Mouse (Mus musculus) MEL (cell line): ENCODE results near the gene Thada. TPM values are rescaled to one million over a fixed set of nuclear protein-coding genes. Genes with fewer than 3 reads are reported as not detected.
A peak's percentile ranks its signal among the peaks of the same experiment; 100 is the strongest.

Experiments
- DNase-seq: peaks from one replicate; pipeline ENCODE4 v3.0.0; 2011; ENCODE audit warnings: low read depth, low spot score
- H3K27ac ChIP-seq: 2 replicates; pipeline ENCODE4 v1.5.1; 2012; ENCODE audit warnings: low read depth, mild to moderate bottlenecking, control low read depth, low read length, moderate library complexity; ENCODE audit not compliant: control insufficient read depth
- H3K27me3 ChIP-seq, 2 experiments: fragments of 150-350 bp in 1 of 2; sonication (generic) in 1 of 2; 2 replicates each; pipeline ENCODE4 v1.6.1; 2012; ENCODE audit warnings: low read length in 2 of 2, mild to moderate bottlenecking in 2 of 2, improper control_type of control experiment in 1 of 2, moderate library complexity in 1 of 2; ENCODE audit not compliant: insufficient read depth in 2 of 2, control insufficient read depth in 1 of 2
- H3K36me3 ChIP-seq, 2 experiments: 2 replicates each; pipeline ENCODE4 v1.6.1; 2012 to 2014; ENCODE audit warnings: low read length in 2 of 2, improper control_type of control experiment in 1 of 2, inconsistent platforms in 1 of 2, mild to moderate bottlenecking in 1 of 2; ENCODE audit not compliant: insufficient read depth in 2 of 2, control insufficient read depth in 1 of 2
- H3K4me1 ChIP-seq, 2 experiments: fragments of 150-350 bp in 1 of 2; sonication (generic) in 1 of 2; 2 replicates each; pipeline ENCODE4 v1.6.1; 2012; ENCODE audit warnings: low read length in 2 of 2, improper control_type of control experiment in 1 of 2, mild to moderate bottlenecking in 1 of 2; ENCODE audit not compliant: insufficient read depth in 2 of 2, control insufficient read depth in 1 of 2
- H3K4me3 ChIP-seq, 2 experiments: fragments of 150-350 bp in 1 of 2; sonication (generic) in 1 of 2; 2 replicates each; pipeline ENCODE4 v1.5.1; 2012; ENCODE audit warnings: low read depth in 2 of 2, low read length in 2 of 2, mild to moderate bottlenecking in 2 of 2, moderate library complexity in 2 of 2, control low read depth in 1 of 2, improper control_type of control experiment in 1 of 2; ENCODE audit not compliant: control insufficient read depth in 1 of 2, insufficient read depth in 1 of 2
- H3K79me2 ChIP-seq: 2 replicates; pipeline ENCODE4 v1.6.1; 2012; ENCODE audit warnings: mild to moderate bottlenecking, low read length, moderate library complexity; ENCODE audit not compliant: control insufficient read depth, poor library complexity, insufficient read depth
- H3K9ac ChIP-seq: 2 replicates; pipeline ENCODE4 v1.6.1; 2012; ENCODE audit warnings: low read depth, mild to moderate bottlenecking, control low read depth, low read length, moderate library complexity; ENCODE audit not compliant: control insufficient read depth, poor library complexity, severe bottlenecking
- H3K9me3 ChIP-seq: fragments of 150-350 bp; sonication (generic); replicated peaks from 2 replicates; pipeline ENCODE4 v1.6.1; 2012; ENCODE audit warnings: mild to moderate bottlenecking, low read length, improper control_type of control experiment, moderate library complexity; ENCODE audit not compliant: insufficient read depth
- BHLHE40 ChIP-seq: IDR thresholded peaks from 2 replicates; pipeline ENCODE4 v1.6.1; 2012; ENCODE audit warnings: low read depth, mild to moderate bottlenecking, inconsistent platforms, low read length, improper control_type of control experiment, borderline replicate concordance
- ELF1 ChIP-seq: IDR thresholded peaks from 2 replicates; pipeline ENCODE4 v1.6.1; 2014; ENCODE audit warnings: low read depth, mild to moderate bottlenecking, inconsistent platforms, low read length, improper control_type of control experiment, moderate library complexity
- EP300 ChIP-seq, 2 experiments: IDR thresholded peaks; 2 replicates each; pipeline ENCODE4 v1.6.1; 2011; ENCODE audit warnings: improper control_type of control experiment in 2 of 2, low read length in 2 of 2, low read depth in 1 of 2, mild to moderate bottlenecking in 1 of 2
- ETS1 ChIP-seq: IDR thresholded peaks from 2 replicates; pipeline ENCODE4 v1.6.1; 2012; ENCODE audit warnings: low read depth, mild to moderate bottlenecking, inconsistent platforms, low read length, improper control_type of control experiment, moderate library complexity
- GATA1 ChIP-seq: IDR thresholded peaks from 2 replicates; pipeline ENCODE4 v1.6.1; 2011; ENCODE audit warnings: low read depth, low read length, improper control_type of control experiment
- JUND ChIP-seq: IDR thresholded peaks from 2 replicates; pipeline ENCODE4 v1.6.1; 2011; ENCODE audit warnings: low read depth, mild to moderate bottlenecking, improper control_type of control experiment, low read length
- KAT2A ChIP-seq: conservative IDR thresholded peaks from 2 replicates; pipeline ENCODE4 v1.6.1; 2012; ENCODE audit warnings: low read depth, low read length, improper control_type of control experiment, inconsistent platforms
- MAFK ChIP-seq: IDR thresholded peaks from 2 replicates; pipeline ENCODE4 v1.6.1; 2011; ENCODE audit warnings: low read depth, mild to moderate bottlenecking, low read length, improper control_type of control experiment, borderline replicate concordance
- MAX ChIP-seq: IDR thresholded peaks from 2 replicates; pipeline ENCODE4 v1.6.1; 2011; ENCODE audit warnings: low read length, improper control_type of control experiment
- MEF2A ChIP-seq: IDR thresholded peaks from 2 replicates; pipeline ENCODE4 v1.6.1; 2014; ENCODE audit warnings: low read depth, mild to moderate bottlenecking, inconsistent platforms, low read length, improper control_type of control experiment; ENCODE audit not compliant: poor library complexity, insufficient replicate concordance, severe bottlenecking; ENCODE audit errors: extremely low read depth
- MXI1 ChIP-seq: IDR thresholded peaks from 2 replicates; pipeline ENCODE4 v1.6.1; 2011; ENCODE audit warnings: mild to moderate bottlenecking, low read depth, low read length, improper control_type of control experiment
- NELFE ChIP-seq: IDR thresholded peaks from 2 replicates; pipeline ENCODE4 v1.6.1; 2011; ENCODE audit warnings: low read depth, low read length, improper control_type of control experiment
- RCOR1 ChIP-seq: IDR thresholded peaks from 2 replicates; pipeline ENCODE4 v1.6.1; 2012; ENCODE audit warnings: low read depth, mild to moderate bottlenecking, inconsistent platforms, low read length, improper control_type of control experiment
- SIN3A ChIP-seq: IDR thresholded peaks from 2 replicates; pipeline ENCODE4 v1.6.1; 2012; ENCODE audit warnings: low read length, improper control_type of control experiment, inconsistent platforms
- TAL1 ChIP-seq: IDR thresholded peaks from 2 replicates; pipeline ENCODE4 v1.6.1; 2012; ENCODE audit warnings: mild to moderate bottlenecking, inconsistent platforms, low read length, moderate library complexity, mixed read lengths
- TBP ChIP-seq: IDR thresholded peaks from 2 replicates; pipeline ENCODE4 v1.8.0; 2011; ENCODE audit warnings: low read depth, low read length, improper control_type of control experiment
- TCF12 ChIP-seq: IDR thresholded peaks from 2 replicates; pipeline ENCODE4 v1.6.1; 2014; ENCODE audit warnings: low read depth, mild to moderate bottlenecking, inconsistent platforms, low read length, improper control_type of control experiment, moderate library complexity
- USF2 ChIP-seq, 2 experiments: IDR thresholded peaks; 2 replicates each; pipeline ENCODE4 v1.6.1; 2011 to 2012; ENCODE audit warnings: improper control_type of control experiment in 2 of 2, low read length in 2 of 2, borderline replicate concordance in 1 of 2, inconsistent platforms in 1 of 2, low read depth in 1 of 2, mild to moderate bottlenecking in 1 of 2; ENCODE audit not compliant: insufficient read depth in 1 of 2
- ZMIZ1 ChIP-seq: IDR thresholded peaks from 2 replicates; pipeline ENCODE4 v1.6.1; 2012; ENCODE audit warnings: low read depth, mild to moderate bottlenecking, inconsistent platforms, low read length, improper control_type of control experiment, moderate library complexity
- polyA plus RNA-seq, 2 experiments: library from polyadenylated mRNA; stranded (reverse) in 1 of 2; unstranded in 1 of 2; fragments of >175 nt in 1 of 2; fragments of >200 nt in 1 of 2; gene quantifications; 2 replicates each; pipeline versions ENCODE4 v1.2.1 to v1.2.4; 2012; ENCODE audit warnings: low replicate concordance in 2 of 2, low read depth in 1 of 2; ENCODE audit not compliant: insufficient read length in 2 of 2, insufficient read depth in 1 of 2, missing spikeins in 1 of 2
- total RNA-seq: library from RNA; depleted of rRNA; stranded (reverse); fragments of 300-350 nt; gene quantifications from 2 replicates; pipeline ENCODE4 v1.2.3, GENCODE M21; 2012

Gene Thada
- total and polyA plus RNA-seq, 3 experiments: 19.8 to 20.6 TPM; not detected in 1

DNA sequence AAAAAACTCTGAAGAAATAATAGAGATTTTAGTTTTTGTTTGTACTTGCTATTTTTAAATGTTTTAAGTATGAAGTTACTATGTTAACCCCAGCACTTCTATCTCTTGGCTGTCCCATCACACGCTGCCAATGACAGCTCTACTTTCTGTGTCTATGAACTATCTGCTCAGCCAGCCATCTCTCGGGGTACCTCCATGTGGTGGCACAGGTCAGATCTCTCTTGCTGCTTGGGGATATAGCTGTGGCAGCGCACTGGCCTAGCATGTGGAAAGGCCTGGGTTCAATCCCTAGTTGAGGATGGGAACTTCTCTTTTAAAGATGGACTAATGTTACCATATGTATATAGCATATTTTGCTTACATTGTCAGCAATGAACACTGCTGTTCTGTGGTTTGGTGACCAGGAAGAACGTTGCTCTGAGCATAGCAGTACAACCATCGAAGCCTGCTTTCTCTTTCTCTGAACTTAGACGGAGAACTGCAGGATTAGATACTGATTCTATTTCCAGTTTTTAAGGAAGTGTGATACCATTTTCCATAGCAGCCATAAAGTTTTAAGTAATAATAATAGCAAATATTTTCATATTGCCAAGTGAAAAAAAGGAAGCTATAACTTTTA lies 198.4 kb downstream of the Thada start:
- Histone ChIP-seq H3K27ac (peak overlapping the region; percentile 24; the same call in 1 of the 2 replicates), H3K36me3 (peaks cover 0 to 17% of the 10 kb centered on the region in 2 experiments; a peak in 2 of 4 replicates), H3K4me3 (no peak overlapping the region), H3K4me1 (peaks cover 6 to 14% of the 10 kb centered on the region in 2 experiments; a peak in 3 of 4 replicates), H3K79me2 (0 out of 2 replicates have a peak, but pooled peaks cover 1% of the 10 kb centered on the region), H3K9ac (no peak overlapping the region), H3K9me3 (no peaks in the 10 kb centered on the region), H3K27me3 (no peaks in the 10 kb centered on the region)
- peak; percentile 21 for DNase-seq
- TF ChIP-seq KAT2A (no peak), ZMIZ1 (no peak), SIN3A (no peak), MEF2A (no peak), TAL1 (no peak), JUND (no peak), ETS1 (no peak), TCF12 (no peak), USF2 (IDR thresholded peaks at IDR 0.05; ENCODE audit: borderline replicate concordance in 1 of 2, insufficient read depth in 1 of 2, low read depth in 1 of 2, low read length in 2 of 2) (no peak), RCOR1 (no peak), MXI1 (no peak), BHLHE40 (no peak), ELF1 (no peak), NELFE (no peak)

DNA sequence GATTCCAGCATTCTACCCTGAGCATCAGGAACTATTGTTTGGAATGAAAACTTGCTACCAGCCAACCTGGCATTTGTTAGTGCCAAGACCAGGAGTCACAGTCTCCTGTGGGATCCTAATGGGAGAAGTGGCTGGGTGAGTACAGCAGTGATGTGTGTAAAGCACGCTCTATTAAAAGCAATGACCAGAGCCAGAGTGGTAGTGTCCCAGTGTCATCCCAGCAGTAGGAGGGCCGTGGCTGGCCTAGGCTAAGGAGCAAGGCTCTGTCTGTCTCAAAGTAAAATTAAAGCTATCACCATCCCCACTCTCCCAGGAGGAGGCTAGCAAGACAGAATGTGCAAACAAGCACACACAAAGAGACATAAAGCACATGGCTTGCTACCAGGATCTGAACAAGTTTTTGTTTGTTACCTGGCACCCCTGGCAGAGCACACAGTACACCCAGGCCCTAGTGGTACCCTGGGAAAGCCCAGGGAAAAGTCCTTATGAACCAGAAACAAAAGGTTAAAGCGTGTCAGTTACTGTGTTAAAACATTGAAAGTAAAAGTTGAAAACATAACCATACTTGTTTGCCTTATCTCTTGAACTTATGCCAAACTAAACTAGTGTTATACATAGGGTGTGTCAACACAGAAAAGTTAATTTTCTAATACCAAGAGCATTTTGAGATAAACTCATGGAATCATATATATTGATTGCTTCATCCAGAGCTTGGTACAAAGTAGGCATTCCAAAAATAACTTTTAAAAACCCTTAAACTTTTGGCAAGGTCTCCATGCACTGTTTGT lies 199.7 kb downstream of the Thada start:
- DNase-seq: peak; percentile 38
- Histone ChIP-seq H3K79me2 (0 out of 2 replicates have a peak, but pooled peaks cover 1% of the 10 kb centered on the region), H3K36me3 (peaks cover 0 to 17% of the 10 kb centered on the region in 2 experiments; a peak in 2 of 4 replicates), H3K27me3 (no peaks in the 10 kb centered on the region), H3K4me3 (no peak overlapping the region), H3K9ac (peak overlapping the region; percentile 34), H3K4me1 (peaks cover 6 to 14% of the 10 kb centered on the region in 2 experiments; a peak in 3 of 4 replicates)
- TF ChIP-seq GATA1 (peak; percentile 57), MAX (0 out of 2 replicates have a peak, but pooled peaks have one; percentile 28), MAFK (no peak), TBP (no peak), EP300 (IDR thresholded peaks at IDR 0.05; ENCODE audit: low read depth in 1 of 2, low read length in 2 of 2) (peak; percentile 9 to 16; a peak in 1 of 4 replicates)
- TF ChIP-seq, all 39 proteins: peak for 3
- Histone ChIP-seq H3K27ac (peak overlapping the region; percentile 49; the same call in 1 of the 2 replicates), H3K9me3 (no peaks in the 10 kb centered on the region)
